Mouse (Mus musculus): ENCODE measurements around the gene Lzic. TPM values are rescaled to one million over a fixed set of nuclear protein-coding genes. Genes with fewer than 3 reads are reported as not detected.
"Not testable (repeated sequence)": the region's sequence is repeated elsewhere in the genome, so short reads cannot be mapped to it uniquely, and the experiment has no call there.

Gene Lzic
- polyA plus RNA-seq, 1 experiment, result 14.0 TPM

DNA sequence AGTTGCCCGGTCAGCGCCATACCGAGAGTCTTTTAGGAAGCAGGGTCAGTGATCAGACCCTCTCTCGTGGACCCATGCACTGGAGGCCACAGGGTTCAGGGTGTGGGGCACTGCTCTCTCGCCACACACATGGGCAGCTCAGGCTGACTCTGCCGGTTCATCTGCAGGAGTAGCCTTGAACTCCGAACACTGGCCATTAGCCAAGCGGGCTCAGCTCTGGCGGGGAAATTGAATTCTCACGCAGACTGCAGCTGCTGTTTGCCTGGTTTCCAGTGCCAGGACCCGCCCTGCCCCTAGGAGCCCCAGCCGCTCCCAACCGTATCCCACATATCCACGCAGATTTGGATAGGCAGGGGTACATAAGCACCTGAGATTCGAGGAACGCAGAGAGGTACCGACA lies 30.8 kb upstream of the Lzic start:
- H3K4me1 ChIP-seq (ENCODE audit: control insufficient read depth, insufficient read depth, low read length), result peaks cover 8% of the 10 kb centered on the region; the same call in 1 of the 2 replicates
- TF ChIP-seq POLR2A (IDR thresholded peaks at IDR 0.05; ENCODE audit: borderline replicate concordance, low read depth, low read length), result no peak
- TF ChIP-seq CTCF (IDR thresholded peaks at IDR 0.05; ENCODE audit: low read depth, low read length), result no peak
- no peak overlapping the region for H3K27ac ChIP-seq (ENCODE audit: insufficient read depth, low read depth, low read length)
- no peak overlapping the region for H3K4me3 ChIP-seq (ENCODE audit: insufficient read depth, low read length)

DNA sequence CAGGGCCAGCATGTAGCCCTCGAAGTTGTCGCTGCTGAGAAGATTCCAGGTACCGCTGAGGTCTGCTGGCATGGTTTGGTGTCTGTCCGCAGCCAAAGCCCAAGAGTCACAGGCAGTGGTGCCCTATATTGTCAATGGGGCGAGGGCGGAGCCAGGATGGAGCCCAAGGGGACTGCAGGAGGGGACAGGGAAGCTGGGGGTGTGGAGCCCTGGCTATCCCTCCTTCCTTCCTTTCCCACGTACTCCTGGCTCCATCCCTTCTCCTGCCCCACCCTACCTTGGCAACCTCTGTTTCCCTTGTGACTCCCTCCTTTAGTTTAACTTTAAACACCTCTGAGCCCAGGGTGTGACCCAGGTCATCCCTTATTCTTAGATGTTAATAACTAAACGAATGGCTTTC lies 30.1 kb upstream of the Lzic start, which contains the start of gene Rbp7:
Rbp7 (minus strand) TSS at position 100 of the 400 bp plus-strand sequence.
- no peak within 1 kb of the TSS for H3K27ac ChIP-seq (ENCODE audit: insufficient read depth, low read depth, low read length)
- TF ChIP-seq POLR2A (IDR thresholded peaks at IDR 0.05; ENCODE audit: borderline replicate concordance, low read depth, low read length) (no peak), CTCF (IDR thresholded peaks at IDR 0.05; ENCODE audit: low read depth, low read length) (no peak)
- no peak within 1 kb of the TSS for H3K4me3 ChIP-seq (ENCODE audit: insufficient read depth, low read length)
- peaks cover 8% of the 10 kb centered on the region; the same call in 1 of the 2 replicates for H3K4me1 ChIP-seq (ENCODE audit: control insufficient read depth, insufficient read depth, low read length)

DNA sequence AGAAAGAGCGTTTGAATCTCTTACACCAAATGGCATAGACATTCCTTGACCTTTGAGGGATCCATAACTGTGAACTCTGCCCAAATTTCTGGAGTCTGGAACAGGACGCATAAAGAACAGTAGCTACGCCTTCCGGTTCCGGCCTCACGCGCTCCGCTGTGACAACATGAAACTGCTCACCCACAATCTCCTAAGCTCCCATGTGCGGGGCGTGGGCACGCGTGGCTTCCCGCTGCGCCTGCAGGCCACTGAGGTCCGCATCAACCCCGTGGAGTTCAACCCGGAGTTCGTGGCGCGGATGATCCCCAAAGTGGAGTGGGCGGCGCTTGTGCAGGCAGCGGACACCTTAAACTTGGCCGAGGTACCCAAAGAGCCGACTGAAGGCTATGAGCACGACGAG lies 27.9 kb upstream of the Lzic start:
- not testable (repeated sequence) for H3K27ac ChIP-seq (ENCODE audit: insufficient read depth, low read depth, low read length); H3K4me3 ChIP-seq (ENCODE audit: insufficient read depth, low read length); H3K4me1 ChIP-seq (ENCODE audit: control insufficient read depth, insufficient read depth, low read length)

GRCm38 (mm10) chr4:149457831-149458430 lies 27.1 kb upstream of the Lzic start:
- no peak overlapping the region for H3K27ac ChIP-seq (ENCODE audit: insufficient read depth, low read depth, low read length)
- H3K4me1 ChIP-seq (ENCODE audit: control insufficient read depth, insufficient read depth, low read length), result peaks cover 17% of the 10 kb centered on the region
- TF ChIP-seq CTCF (IDR thresholded peaks at IDR 0.05; ENCODE audit: low read depth, low read length), result no peak
- no peak for TF ChIP-seq POLR2A (IDR thresholded peaks at IDR 0.05; ENCODE audit: borderline replicate concordance, low read depth, low read length)
- no peak overlapping the region for H3K4me3 ChIP-seq (ENCODE audit: insufficient read depth, low read length)

- Histone ChIP-seq H3K4me3 (ENCODE audit: insufficient read depth, low read length) (no peak overlapping the region), H3K27ac (ENCODE audit: insufficient read depth, low read depth, low read length) (no peak overlapping the region), H3K4me1 (ENCODE audit: control insufficient read depth, insufficient read depth, low read length) (peaks cover 20% of the 10 kb centered on the region)
- TF ChIP-seq CTCF (IDR thresholded peaks at IDR 0.05; ENCODE audit: low read depth, low read length) (no peak), POLR2A (IDR thresholded peaks at IDR 0.05; ENCODE audit: borderline replicate concordance, low read depth, low read length) (no peak)
These were observed 26.5 kb upstream of the Lzic start for GRCm38 (mm10) chr4:149458526-149458925.

GRCm38 (mm10) chr4:149459425-149459824 lies 25.6 kb upstream of the Lzic start:
- no peak overlapping the region for H3K4me3 ChIP-seq (ENCODE audit: insufficient read depth, low read length)
- TF ChIP-seq POLR2A (IDR thresholded peaks at IDR 0.05; ENCODE audit: borderline replicate concordance, low read depth, low read length) (no peak), CTCF (IDR thresholded peaks at IDR 0.05; ENCODE audit: low read depth, low read length) (no peak)
- no peak overlapping the region for H3K27ac ChIP-seq (ENCODE audit: insufficient read depth, low read depth, low read length)
- peaks cover 20% of the 10 kb centered on the region for H3K4me1 ChIP-seq (ENCODE audit: control insufficient read depth, insufficient read depth, low read length)

- not testable (repeated sequence) for H3K4me3 ChIP-seq (ENCODE audit: insufficient read depth, low read length); H3K27ac ChIP-seq (ENCODE audit: insufficient read depth, low read depth, low read length)
- peaks cover 20% of the 10 kb centered on the region for H3K4me1 ChIP-seq (ENCODE audit: control insufficient read depth, insufficient read depth, low read length)
These were observed 24.6 kb upstream of the Lzic start for GRCm38 (mm10) chr4:149460475-149460874.

DNA sequence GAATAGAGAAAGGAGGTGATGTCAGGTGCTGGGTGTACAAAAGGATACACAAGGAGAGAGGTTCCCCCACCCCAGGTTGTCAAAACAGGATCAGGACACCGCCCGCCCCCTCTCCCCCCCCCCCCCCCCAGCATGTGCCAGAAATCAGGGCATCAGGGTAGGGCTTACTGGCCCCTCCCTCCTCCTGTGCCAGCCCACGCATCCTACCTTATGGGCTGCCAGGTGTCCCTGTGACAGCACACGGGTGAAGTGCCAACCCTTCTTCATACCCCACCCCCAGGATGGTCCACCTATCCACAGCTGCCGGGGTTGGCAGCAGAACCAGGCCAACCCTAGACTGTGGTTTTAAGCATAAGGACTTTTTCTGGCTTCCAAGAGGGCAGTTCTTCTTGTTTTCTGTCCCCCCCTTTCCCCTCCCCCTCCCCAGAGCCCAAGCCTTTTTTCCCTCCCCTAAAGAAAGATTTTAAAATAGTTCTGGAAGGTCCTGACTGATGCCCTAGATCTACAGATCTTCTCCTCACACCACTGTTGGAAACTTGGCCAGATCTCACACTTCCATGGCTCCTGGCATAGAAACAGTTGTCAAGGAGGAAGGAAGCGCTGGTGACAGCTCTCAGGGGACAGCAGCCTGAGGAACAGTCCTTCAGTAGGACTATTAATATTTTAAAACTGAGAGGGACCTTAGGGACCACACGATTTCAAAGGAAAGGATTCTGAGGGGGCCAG lies 23.3 kb upstream of the Lzic start:
- no peak for TF ChIP-seq POLR2A (IDR thresholded peaks at IDR 0.05; ENCODE audit: borderline replicate concordance, low read depth, low read length)
- TF ChIP-seq CTCF (IDR thresholded peaks at IDR 0.05; ENCODE audit: low read depth, low read length), result no peak
- Histone ChIP-seq H3K4me3 (ENCODE audit: insufficient read depth, low read length) (no peak overlapping the region), H3K4me1 (ENCODE audit: control insufficient read depth, insufficient read depth, low read length) (peaks cover 20% of the 10 kb centered on the region), H3K27ac (ENCODE audit: insufficient read depth, low read depth, low read length) (no peak overlapping the region)

- Histone ChIP-seq H3K4me3 (ENCODE audit: insufficient read depth, low read length) (no peak overlapping the region), H3K4me1 (ENCODE audit: control insufficient read depth, insufficient read depth, low read length) (peaks cover 20% of the 10 kb centered on the region), H3K27ac (ENCODE audit: insufficient read depth, low read depth, low read length) (no peak overlapping the region)
- TF ChIP-seq CTCF (IDR thresholded peaks at IDR 0.05; ENCODE audit: low read depth, low read length) (no peak), POLR2A (IDR thresholded peaks at IDR 0.05; ENCODE audit: borderline replicate concordance, low read depth, low read length) (no peak)
These were observed 22.6 kb upstream of the Lzic start for GRCm38 (mm10) chr4:149462305-149462971.

GRCm38 (mm10) chr4:149463435-149463950 lies 21.5 kb upstream of the Lzic start:
- no peak for TF ChIP-seq POLR2A (IDR thresholded peaks at IDR 0.05; ENCODE audit: borderline replicate concordance, low read depth, low read length)
- no peak for TF ChIP-seq CTCF (IDR thresholded peaks at IDR 0.05; ENCODE audit: low read depth, low read length)
- H3K4me3 ChIP-seq (ENCODE audit: insufficient read depth, low read length), result no peak overlapping the region
- H3K4me1 ChIP-seq (ENCODE audit: control insufficient read depth, insufficient read depth, low read length), result peaks cover 15% of the 10 kb centered on the region
- H3K27ac ChIP-seq (ENCODE audit: insufficient read depth, low read depth, low read length), result no peak overlapping the region

Data from bone marrow macrophage, adult 2 months (primary cell).